In the genomic region with DNA sequence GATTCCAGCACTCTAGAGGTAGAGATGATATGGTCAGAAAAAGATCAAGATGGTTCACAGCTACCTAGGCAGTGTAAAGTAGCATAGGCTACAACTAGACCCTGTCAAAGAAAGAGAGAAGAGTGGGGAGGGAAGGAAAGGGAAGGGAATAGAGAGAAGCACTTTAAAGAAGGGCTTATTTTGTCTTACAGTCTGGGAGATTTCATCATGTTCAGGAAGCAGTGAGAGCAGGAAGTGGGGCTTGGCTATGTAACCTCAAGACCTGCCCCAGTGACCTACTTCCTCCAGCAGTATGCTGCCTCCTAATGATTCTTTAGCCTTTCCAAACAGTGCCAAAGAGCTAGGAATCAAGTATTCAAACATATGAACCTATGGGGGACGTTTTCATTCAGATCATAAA, we compare ENCODE assay signal across 14 mouse cellular contexts. TPM values are rescaled to one million over a fixed set of nuclear protein-coding genes. Genes with fewer than 3 reads are reported as not detected.
DNase-seq lines count a peak whose midpoint lies in the region; ATAC-seq and TF ChIP-seq lines count a peak whose summit lies in the region.
"Had no signal": no experiment of that assay in that cellular context is flagged by ENCODE, and none has a peak within 500 bp of the region (broad histone marks: within the 10 kb centered on the region; RNA-seq: fewer than 3 reads in every experiment).

No protein-coding gene starts in this region.

- no peak for ATAC-seq in kidney, postnatal 0 days (replicated peaks; ENCODE audit: low FRiP score, low read depth)
- peak; percentile 97 for ATAC-seq in megakaryocyte, adult 5-6 weeks (ENCODE audit: poor library complexity, severe bottlenecking)
- ATAC-seq in forebrain, embryonic 13.5 days = no peak
- no peak for ATAC-seq in hindbrain, embryonic 16.5 days
- ATAC-seq: midbrain, embryonic 15.5 days had no signal

- H3K9me3 ChIP-seq in kidney, postnatal 0 days (replicated peaks; ENCODE audit: low read length) = no peaks in the 10 kb centered on the region
- H3K9me3 ChIP-seq in forebrain, embryonic 13.5 days (replicated peaks) = peaks cover 4% of the 10 kb centered on the region; the same call in 1 of the 2 replicates
- no peaks in the 10 kb centered on the region for H3K9me3 ChIP-seq in hindbrain, embryonic 16.5 days (ENCODE audit: control insufficient read depth, low read length)
- H3K9me3 ChIP-seq: midbrain, embryonic 15.5 days had no signal

- no peak overlapping the region for H3K4me3 ChIP-seq in kidney, postnatal 0 days (replicated peaks; ENCODE audit: low read depth, low read length)
- H3K4me3 ChIP-seq in forebrain, embryonic 13.5 days = no peak overlapping the region
- H3K4me3 ChIP-seq in hindbrain, embryonic 16.5 days (ENCODE audit: low read length) = no peak overlapping the region
- H3K4me3 ChIP-seq: midbrain, embryonic 15.5 days had no signal

- no peaks in the 10 kb centered on the region for H3K27me3 ChIP-seq in kidney, postnatal 0 days (ENCODE audit: insufficient read depth, low read length)
- H3K27me3 ChIP-seq in forebrain, embryonic 13.5 days = no peaks in the 10 kb centered on the region
- no peaks in the 10 kb centered on the region for H3K27me3 ChIP-seq in hindbrain, embryonic 16.5 days (replicated peaks; ENCODE audit: control insufficient read depth, insufficient read depth, low read length)
- H3K27me3 ChIP-seq: midbrain, embryonic 15.5 days had no signal

- no peak for TF ChIP-seq CTCF in kidney, postnatal 0 days (IDR thresholded peaks at IDR 0.05; ENCODE audit: low read depth)

- H3K36me3 ChIP-seq in kidney, postnatal 0 days (ENCODE audit: insufficient read depth, low read length) = no peaks in the 10 kb centered on the region
- H3K36me3 ChIP-seq in forebrain, embryonic 13.5 days (ENCODE audit: poor library complexity, severe bottlenecking) = no peaks in the 10 kb centered on the region
- H3K36me3 ChIP-seq in hindbrain, embryonic 16.5 days (ENCODE audit: control insufficient read depth, insufficient read depth, low read length) = no peaks in the 10 kb centered on the region
- H3K36me3 ChIP-seq: midbrain, embryonic 15.5 days had no signal

- no peak overlapping the region for H3K4me2 ChIP-seq in kidney, postnatal 0 days (ENCODE audit: low read length)
- H3K4me2 ChIP-seq in forebrain, embryonic 13.5 days = no peak overlapping the region
- no peak overlapping the region for H3K4me2 ChIP-seq in hindbrain, embryonic 16.5 days (ENCODE audit: low read length)
- H3K4me2 ChIP-seq: midbrain, embryonic 15.5 days had no signal

- DNase-seq in kidney, postnatal 0 days (ENCODE audit: low spot score) = peak; percentile 33
- DNase-seq in kidney, postnatal 4 days = no peak
- DNase-seq in CD4-positive, CD25-positive, alpha-beta regulatory T cell, adult 2 months (ENCODE audit: low read depth, low spot score) = peak; percentile 66
- DNase-seq in thymus, postnatal 0 days (ENCODE audit: low spot score) = peak; percentile 76
- no peak for DNase-seq in urinary bladder, postnatal 36 days (ENCODE audit: low spot score in 2 of 2)
- DNase-seq: adrenal gland, postnatal 25 days; cerebellum, adult 11-12 months; heart, postnatal 14 days; kidney, adult 8-10 months; right cerebral cortex, postnatal 14 days had no signal

- no peak overlapping the region for H3K9ac ChIP-seq in kidney, postnatal 0 days (ENCODE audit: low read depth, low read length)
- H3K9ac ChIP-seq in forebrain, embryonic 13.5 days = no peak overlapping the region
- H3K9ac ChIP-seq in hindbrain, embryonic 16.5 days (ENCODE audit: low read depth, low read length) = no peak overlapping the region
- H3K9ac ChIP-seq: midbrain, embryonic 15.5 days had no signal

- WGBS in kidney, postnatal 0 days = 47% methylated on average over 1 of the region's 1 CpGs
- 97% methylated on average over 1 of the region's 1 CpGs for WGBS in forebrain, embryonic 13.5 days
- 81% methylated on average over 1 of the region's 1 CpGs for WGBS in hindbrain, embryonic 16.5 days

- H3K27ac ChIP-seq in kidney, postnatal 0 days = 0 out of 2 replicates have a peak overlapping the region, but pooled peaks have one; percentile 58
- H3K27ac ChIP-seq in forebrain, embryonic 13.5 days = no peak overlapping the region
- H3K27ac ChIP-seq in hindbrain, embryonic 16.5 days (ENCODE audit: low read depth, low read length) = no peak overlapping the region
- H3K27ac ChIP-seq: midbrain, embryonic 15.5 days had no signal

- peaks cover 14% of the 10 kb centered on the region for H3K4me1 ChIP-seq in kidney, postnatal 0 days (replicated peaks; ENCODE audit: insufficient read depth, low read length)
- H3K4me1 ChIP-seq in forebrain, embryonic 13.5 days = peaks cover 28% of the 10 kb centered on the region
- peaks cover 14% of the 10 kb centered on the region for H3K4me1 ChIP-seq in hindbrain, embryonic 16.5 days (ENCODE audit: control insufficient read depth, insufficient read depth, low read depth, low read length)

RNA-seq across cellular contexts. Expression of a gene that starts 14.2 kb away (rescaled TPM):
- 52.6 and 59.4 TPM in 2 replicates for polyA plus RNA-seq in kidney, postnatal 0 days (2015; fragmentation: Nextera tagmentation; extraction: Ambion mirVana)
- 107 and 112 TPM in 2 replicates for total RNA-seq in megakaryocyte, adult 5-6 weeks (2015)
- 88.1 and 101 TPM in 2 replicates for total RNA-seq in megakaryocyte, adult 5-6 weeks (2017)
- polyA plus RNA-seq in thymus, postnatal 0 days (2015; fragmentation: Nextera tagmentation; extraction: Ambion mirVana) = 49.9 and 61.3 TPM in 2 replicates
- polyA plus RNA-seq in forebrain, embryonic 13.5 days (2015; fragmentation: Nextera tagmentation; extraction: Ambion mirVana) = 56.9 and 59.8 TPM in 2 replicates
- 36.5 and 43.8 TPM in 2 replicates for polyA plus RNA-seq in hindbrain, embryonic 16.5 days (2015; fragmentation: Nextera tagmentation; extraction: Ambion mirVana)

Comparison
In these comparisons a context has a peak if more than half of its experiments do, and no peak if none do; other contexts are left out.
1. DNase-seq: peak in kidney, postnatal 0 days (single experiment), CD4-positive, CD25-positive, alpha-beta regulatory T cell, adult 2 months (single experiment) and thymus, postnatal 0 days (single experiment); none in kidney, postnatal 4 days (0 of 2) and urinary bladder, postnatal 36 days (0 of 2).